Mouse (Mus musculus) layer of hippocampus, adult 6 months (tissue): Measurements from ENCODE around the gene Asz1. TPM values are rescaled to one million over a fixed set of nuclear protein-coding genes. Genes with fewer than 3 reads are reported as not detected.

Experiments used
- long read RNA-seq, 2 experiments: library from polyadenylated mRNA; unstranded; transcript quantifications; one replicate each; pipeline ENCODE4 v2.0.0; 2019 to 2020
- polyA plus RNA-seq: library from polyadenylated mRNA; unstranded; fragments of <200 nt; fragmentation: Nextera tagmentation; gene quantifications from 2 replicates; pipeline ENCODE4 v1.2.3, GENCODE M21; 2021

The Asz1 gene
- polyA plus RNA-seq = not detected in 2 replicates
- long read RNA-seq, experiment 1 = 0 reads
- long read RNA-seq, experiment 2 = 0 reads

DNA sequence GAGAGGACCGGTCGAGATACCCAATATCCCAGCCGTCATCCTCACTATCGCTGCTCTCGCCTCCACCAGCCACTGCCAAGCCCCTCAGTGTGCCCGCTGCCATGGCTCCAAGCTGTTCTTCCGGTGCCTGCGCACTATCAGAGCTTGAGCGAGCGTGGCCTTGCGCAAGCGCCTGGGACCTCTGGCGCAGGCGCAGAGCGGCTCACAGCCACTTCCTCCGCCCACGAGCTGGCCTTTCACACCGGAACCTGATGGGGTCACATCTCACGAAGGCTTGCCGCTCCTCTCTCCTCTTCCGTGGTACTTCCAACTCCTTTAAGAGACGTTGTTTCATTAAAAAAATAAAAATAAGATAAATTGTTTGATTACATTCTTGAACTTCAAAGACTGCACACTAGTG lies at the start of gene Asz1:
Gene Asz1, minus strand, starts transcription at position 128 of the 400 bp plus-strand sequence.

DNA sequence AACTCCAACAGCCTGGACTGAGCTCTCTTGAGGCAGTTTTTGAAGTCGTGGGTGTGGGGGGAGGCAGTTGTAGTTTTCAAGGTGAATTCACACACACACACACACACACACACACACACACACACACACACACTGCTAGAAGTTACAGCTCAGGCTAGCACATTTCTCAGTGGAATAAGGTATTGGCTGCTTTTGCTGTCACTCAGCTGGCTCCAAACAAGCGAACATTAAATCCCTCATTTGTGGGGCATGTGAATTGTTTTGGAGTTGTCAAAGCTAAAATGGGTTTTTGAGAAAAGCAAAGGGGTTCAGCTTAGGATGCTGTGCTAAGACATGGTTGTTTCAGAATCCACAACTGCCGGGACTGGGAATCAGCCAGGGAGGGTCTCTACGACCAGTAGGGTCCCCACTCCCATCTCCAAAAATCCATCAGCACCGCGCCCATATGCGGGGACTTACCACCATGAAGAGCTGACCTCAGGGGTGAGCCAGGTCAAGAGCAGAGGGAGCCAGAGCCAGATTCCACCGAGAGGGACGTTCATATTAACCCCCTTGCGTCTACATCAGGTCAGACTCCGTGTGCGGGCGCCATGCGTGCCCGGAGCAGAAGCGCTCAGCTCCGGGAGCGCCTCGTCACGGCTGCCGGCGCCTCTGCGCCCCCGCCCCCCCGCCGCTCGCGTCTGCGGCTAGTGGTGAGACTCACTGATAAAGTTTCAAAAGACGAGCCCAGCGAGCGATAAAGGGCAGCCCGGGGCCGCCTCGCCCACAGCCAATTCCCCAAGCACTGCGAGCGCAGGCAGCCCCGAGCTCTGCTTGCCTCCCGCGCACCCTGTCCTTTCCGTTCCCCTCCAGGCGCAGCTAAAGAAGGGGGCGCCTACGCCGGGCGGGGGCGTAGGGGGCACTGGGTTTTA lies 78.9 kb downstream of the Asz1 start, which contains the start of gene Wnt2:
Gene Wnt2, minus strand, starts transcription at position 840 of the 911 bp plus-strand sequence.

Other genes starting within 250 kb of the Asz1 start
- gene Wnt2, start 78.5 kb downstream of the Asz1 start, polyA plus RNA-seq = 5.0 and 6.4 TPM in 2 replicates
- gene Cftr, start 61.6 kb upstream of the Asz1 start, polyA plus RNA-seq = 0.03 TPM in 1 of 2 replicates, not detected in the other